In the genomic region with DNA sequence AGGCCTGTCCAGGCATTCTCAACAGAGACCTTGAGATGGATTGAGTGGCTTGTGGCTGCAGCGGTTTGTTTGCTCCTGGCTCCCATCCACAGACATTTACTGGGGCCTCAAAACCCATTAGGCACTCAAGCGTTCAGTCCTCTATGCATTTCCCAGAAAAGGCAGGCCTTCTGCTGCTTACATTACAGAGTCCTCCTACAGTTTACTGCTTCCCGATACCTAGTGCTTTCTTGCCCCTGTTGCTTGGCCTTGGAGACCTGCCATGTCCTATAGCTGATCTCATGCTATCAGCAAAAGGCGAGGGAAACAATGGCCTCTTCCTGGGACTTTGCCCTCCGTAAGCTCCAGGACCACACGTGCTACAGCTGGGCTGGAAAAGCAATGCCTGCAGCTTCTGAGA, we compare ENCODE assay signal across 8 mouse cellular contexts.
DNase-seq lines count a peak whose midpoint lies in the region; ATAC-seq and TF ChIP-seq lines count a peak whose summit lies in the region.
"Had no signal": no experiment of that assay in that cellular context is flagged by ENCODE, and none has a peak within 500 bp of the region (broad histone marks: within the 10 kb centered on the region; RNA-seq: fewer than 3 reads in every experiment).

No protein-coding gene starts in this region.

- H3K36me3 ChIP-seq in hindbrain, embryonic 12.5 days, result no peaks in the 10 kb centered on the region
- H3K36me3 ChIP-seq in hindbrain, embryonic 11.5 days (ENCODE audit: control insufficient read depth, insufficient read depth, low read length), result no peaks in the 10 kb centered on the region
- H3K36me3 ChIP-seq in hindbrain, postnatal 0 days (ENCODE audit: insufficient read depth, low read length), result no peaks in the 10 kb centered on the region
- no peaks in the 10 kb centered on the region for H3K36me3 ChIP-seq in lung, postnatal 0 days (ENCODE audit: insufficient read depth, low read length)

- 59% methylated on average over 6 of the region's 6 CpGs for WGBS in hindbrain, embryonic 12.5 days
- 84% methylated on average over 6 of the region's 6 CpGs for WGBS in hindbrain, embryonic 11.5 days
- 34% methylated on average over 6 of the region's 6 CpGs for WGBS in hindbrain, postnatal 0 days
- WGBS in lung, postnatal 0 days, result 15% methylated on average over 6 of the region's 6 CpGs

- no peak for DNase-seq in hindbrain, embryonic 11.5 days (ENCODE audit: low spot score)
- DNase-seq in brain, embryonic 14.5 days (ENCODE audit: low read depth), result peak; percentile 83
- peak; percentile 61 for DNase-seq in hindbrain, postnatal 0 days (ENCODE audit: low spot score)
- DNase-seq in lung, postnatal 0 days (ENCODE audit: low spot score), result peak; percentile 76
- DNase-seq in spleen, postnatal 14 days (ENCODE audit: low spot score in 2 of 2), result no peak
- DNase-seq: left cerebral cortex, postnatal 4 days had no signal

- peak overlapping the region; percentile 40 for H3K27ac ChIP-seq in hindbrain, embryonic 12.5 days
- no peak overlapping the region for H3K27ac ChIP-seq in hindbrain, embryonic 11.5 days (ENCODE audit: low read depth, low read length)
- H3K27ac ChIP-seq in hindbrain, postnatal 0 days, result peak overlapping the region; percentile 9; the same call in 1 of the 2 replicates
- H3K27ac ChIP-seq in lung, postnatal 0 days (ENCODE audit: low read length), result peak overlapping the region; percentile 66

- H3K4me2 ChIP-seq in hindbrain, embryonic 12.5 days (replicated peaks), result no peak overlapping the region
- H3K4me2 ChIP-seq in hindbrain, embryonic 11.5 days (replicated peaks; ENCODE audit: low read depth, low read length), result no peak overlapping the region
- no peak overlapping the region for H3K4me2 ChIP-seq in hindbrain, postnatal 0 days (ENCODE audit: low read depth, low read length)
- no peak overlapping the region for H3K4me2 ChIP-seq in lung, postnatal 0 days (replicated peaks; ENCODE audit: low read depth, low read length)

- H3K4me3 ChIP-seq in hindbrain, embryonic 12.5 days, result no peak overlapping the region
- H3K4me3 ChIP-seq in hindbrain, embryonic 11.5 days (ENCODE audit: low read depth, low read length), result no peak overlapping the region
- H3K4me3 ChIP-seq in hindbrain, postnatal 0 days (ENCODE audit: low read length), result no peak overlapping the region
- H3K4me3 ChIP-seq in lung, postnatal 0 days (ENCODE audit: low read depth, low read length), result no peak overlapping the region

- no peak for TF ChIP-seq CTCF in brain, embryonic 14.5 days (IDR thresholded peaks at IDR 0.05; ENCODE audit: borderline replicate concordance, extremely low read depth, insufficient read depth, insufficient read length)
- TF ChIP-seq CTCF in hindbrain, postnatal 0 days (IDR thresholded peaks at IDR 0.05; ENCODE audit: low read depth), result no peak
- TF ChIP-seq CTCF in lung, postnatal 0 days (IDR thresholded peaks at IDR 0.05), result no peak

- TF ChIP-seq POLR2A in brain, embryonic 14.5 days (IDR thresholded peaks at IDR 0.05; ENCODE audit: borderline replicate concordance, extremely low read depth, insufficient read depth, insufficient read length, poor library complexity, severe bottlenecking), result no peak

- no peaks in the 10 kb centered on the region for H3K9me3 ChIP-seq in hindbrain, embryonic 12.5 days (replicated peaks)
- no peaks in the 10 kb centered on the region for H3K9me3 ChIP-seq in hindbrain, embryonic 11.5 days (ENCODE audit: control insufficient read depth, low read length)
- no peaks in the 10 kb centered on the region for H3K9me3 ChIP-seq in hindbrain, postnatal 0 days (ENCODE audit: low read length)
- no peaks in the 10 kb centered on the region for H3K9me3 ChIP-seq in lung, postnatal 0 days (ENCODE audit: low read length)

- H3K27me3 ChIP-seq in hindbrain, embryonic 12.5 days, result no peaks in the 10 kb centered on the region
- no peaks in the 10 kb centered on the region for H3K27me3 ChIP-seq in hindbrain, embryonic 11.5 days (ENCODE audit: control insufficient read depth, insufficient read depth, low read length)
- H3K27me3 ChIP-seq in hindbrain, postnatal 0 days (ENCODE audit: insufficient read depth, low read length), result no peaks in the 10 kb centered on the region
- no peaks in the 10 kb centered on the region for H3K27me3 ChIP-seq in lung, postnatal 0 days (replicated peaks; ENCODE audit: insufficient read depth, low read length)

- TF ChIP-seq EP300 in lung, postnatal 0 days (IDR thresholded peaks at IDR 0.05), result no peak

- peak; percentile 34; the same call in 1 of the 2 replicates for ATAC-seq in hindbrain, embryonic 12.5 days (ENCODE audit: low FRiP score)
- no peak for ATAC-seq in hindbrain, embryonic 11.5 days (ENCODE audit: low FRiP score)
- ATAC-seq in hindbrain, postnatal 0 days, result no peak
- peak; percentile 46 for ATAC-seq in lung, postnatal 0 days
- ATAC-seq in erythroid progenitor cell, adult 5-6 weeks (replicated peaks; ENCODE audit: low FRiP score, poor library complexity, severe bottlenecking), result no peak

- H3K4me1 ChIP-seq in hindbrain, embryonic 12.5 days, result peaks cover 36% of the 10 kb centered on the region
- H3K4me1 ChIP-seq in hindbrain, embryonic 11.5 days (replicated peaks; ENCODE audit: control insufficient read depth, insufficient read depth, low read length), result no peaks in the 10 kb centered on the region
- peaks cover 17% of the 10 kb centered on the region; the same call in 1 of the 2 replicates for H3K4me1 ChIP-seq in hindbrain, postnatal 0 days (ENCODE audit: insufficient read depth, low read length)
- H3K4me1 ChIP-seq in lung, postnatal 0 days (ENCODE audit: insufficient read depth, low read depth, low read length), result peaks cover 19% of the 10 kb centered on the region; the same call in 1 of the 2 replicates

- 0 out of 2 replicates have a peak overlapping the region, but pooled peaks have one; percentile 23 for H3K9ac ChIP-seq in hindbrain, embryonic 12.5 days
- H3K9ac ChIP-seq in hindbrain, embryonic 11.5 days (ENCODE audit: low read depth, low read length), result no peak overlapping the region
- H3K9ac ChIP-seq in hindbrain, postnatal 0 days (replicated peaks; ENCODE audit: low read length), result no peak overlapping the region
- no peak overlapping the region for H3K9ac ChIP-seq in lung, postnatal 0 days (replicated peaks; ENCODE audit: low read depth)

Comparison
In these comparisons a context has a peak if more than half of its experiments do, and no peak if none do; other contexts are left out.
1. ATAC-seq: peak in hindbrain, embryonic 12.5 days (single experiment) and lung, postnatal 0 days (single experiment); none in hindbrain, embryonic 11.5 days (single experiment), hindbrain, postnatal 0 days (single experiment) and erythroid progenitor cell, adult 5-6 weeks (single experiment).
2. DNase-seq: peak in brain, embryonic 14.5 days (single experiment), hindbrain, postnatal 0 days (single experiment) and lung, postnatal 0 days (single experiment); none in hindbrain, embryonic 11.5 days (single experiment) and spleen, postnatal 14 days (0 of 2).